Mouse (Mus musculus): ENCODE results near the gene Iqcb1. TPM values are rescaled to one million over a fixed set of nuclear protein-coding genes. Genes with fewer than 3 reads are reported as not detected.

Gene Iqcb1
- polyA plus RNA-seq, 1 experiment from 2014 or later = 66.2 TPM

DNA sequence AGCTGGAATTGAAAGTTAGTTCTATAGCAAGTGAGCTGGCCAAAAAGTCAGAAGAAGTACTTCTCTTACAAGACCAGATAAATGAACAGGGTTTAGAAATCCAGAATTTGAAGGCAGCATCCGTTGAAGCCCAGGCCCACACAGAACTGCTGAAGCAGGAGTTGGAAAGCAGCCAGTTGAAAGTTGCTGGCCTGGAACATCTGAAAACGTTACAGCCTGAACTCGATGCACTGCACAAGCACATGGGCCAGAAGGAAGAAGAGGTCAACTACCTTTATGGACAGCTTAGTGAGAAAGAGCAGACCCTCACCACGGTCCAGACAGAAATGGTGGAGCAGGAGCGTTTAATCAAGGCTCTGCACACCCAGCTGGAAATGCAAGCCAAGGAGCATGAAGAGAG lies 86.0 kb downstream of the Iqcb1 start:
- H3K9me3 ChIP-seq (ENCODE audit: control insufficient read depth, low read length) = no peaks in the 10 kb centered on the region
- DNase-seq (ENCODE audit: low spot score) (no peak), ATAC-seq (ENCODE audit: insufficient read depth, low FRiP score, low TSS enrichment) (no peak)
- WGBS = 92% methylated on average over 5 of the region's 5 CpGs
- H3K4me3 ChIP-seq (ENCODE audit: low read depth, low read length) = no peak overlapping the region
- H3K9ac ChIP-seq (ENCODE audit: low read length) = no peak overlapping the region
- H3K36me3 ChIP-seq (ENCODE audit: control insufficient read depth, insufficient read depth, low read length) = peaks cover 8% of the 10 kb centered on the region
- H3K27ac ChIP-seq (ENCODE audit: low read depth, low read length) = no peak overlapping the region
- no peaks in the 10 kb centered on the region for H3K27me3 ChIP-seq (ENCODE audit: control insufficient read depth, insufficient read depth, low read length)
- no peaks in the 10 kb centered on the region for H3K4me1 ChIP-seq (ENCODE audit: control insufficient read depth, insufficient read depth, low read length)
- no peak overlapping the region for H3K4me2 ChIP-seq (ENCODE audit: low read depth)

- H3K4me3 ChIP-seq (ENCODE audit: low read depth, low read length) = no peak overlapping the region
- no peak overlapping the region for H3K27ac ChIP-seq (ENCODE audit: low read depth, low read length)
- H3K9ac ChIP-seq (ENCODE audit: low read length) = no peak overlapping the region
- 93% methylated on average over 10 of the region's 10 CpGs for WGBS
- DNase-seq (ENCODE audit: low spot score) (no peak), ATAC-seq (ENCODE audit: insufficient read depth, low FRiP score, low TSS enrichment) (no peak)
- peaks cover 5% of the 10 kb centered on the region; the same call in 1 of the 2 replicates for H3K36me3 ChIP-seq (ENCODE audit: control insufficient read depth, insufficient read depth, low read length)
- no peaks in the 10 kb centered on the region for H3K27me3 ChIP-seq (ENCODE audit: control insufficient read depth, insufficient read depth, low read length)
- no peaks in the 10 kb centered on the region for H3K9me3 ChIP-seq (ENCODE audit: control insufficient read depth, low read length)
- no peaks in the 10 kb centered on the region for H3K4me1 ChIP-seq (ENCODE audit: control insufficient read depth, insufficient read depth, low read length)
- H3K4me2 ChIP-seq (ENCODE audit: low read depth) = no peak overlapping the region
Observed at GRCm38 (mm10) chr16:36918505-36918904, 90.3 kb downstream of the Iqcb1 start.

- Histone ChIP-seq H3K27me3 (ENCODE audit: control insufficient read depth, insufficient read depth, low read length) (no peaks in the 10 kb centered on the region), H3K27ac (ENCODE audit: low read depth, low read length) (no peak overlapping the region), H3K36me3 (ENCODE audit: control insufficient read depth, insufficient read depth, low read length) (peaks cover 5% of the 10 kb centered on the region; the same call in 1 of the 2 replicates), H3K9ac (ENCODE audit: low read length) (no peak overlapping the region), H3K9me3 (ENCODE audit: control insufficient read depth, low read length) (no peaks in the 10 kb centered on the region), H3K4me1 (ENCODE audit: control insufficient read depth, insufficient read depth, low read length) (no peaks in the 10 kb centered on the region), H3K4me3 (ENCODE audit: low read depth, low read length) (no peak overlapping the region), H3K4me2 (ENCODE audit: low read depth) (no peak overlapping the region)
- WGBS = 90% methylated on average over 3 of the region's 3 CpGs
- no peak for DNase-seq (ENCODE audit: low spot score)
- ATAC-seq (ENCODE audit: insufficient read depth, low FRiP score, low TSS enrichment) = no peak
Observed at GRCm38 (mm10) chr16:36920410-36920809, 92.2 kb downstream of the Iqcb1 start.

DNA sequence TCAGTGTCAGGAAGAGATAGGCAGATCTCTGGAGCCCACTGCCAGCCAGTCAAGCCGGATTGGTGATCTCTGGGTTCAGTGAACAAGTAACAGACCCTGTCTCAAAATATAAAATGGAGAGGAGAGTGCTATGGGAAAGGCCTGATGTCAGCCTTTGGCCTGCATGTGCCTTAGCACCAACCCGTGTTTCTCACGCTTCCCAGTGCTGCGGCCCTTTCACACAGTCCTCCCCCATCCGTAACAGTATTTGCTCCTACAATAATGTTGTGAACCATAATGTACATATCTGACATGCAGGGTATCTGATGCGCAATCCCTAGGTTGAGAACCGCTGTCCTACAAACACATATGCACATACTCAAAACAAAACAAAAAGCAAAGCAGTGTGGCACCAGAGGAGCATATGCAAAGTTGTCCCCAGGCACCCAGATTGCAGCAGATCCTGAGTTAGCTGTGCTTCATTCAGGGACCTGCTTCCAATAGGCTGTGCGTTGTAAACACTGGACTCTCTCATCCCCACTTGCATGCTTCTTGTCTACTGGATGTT lies 93.0 kb downstream of the Iqcb1 start:
- H3K4me2 ChIP-seq (ENCODE audit: low read depth) = no peak overlapping the region
- no peak overlapping the region for H3K4me3 ChIP-seq (ENCODE audit: low read depth, low read length)
- H3K36me3 ChIP-seq (ENCODE audit: control insufficient read depth, insufficient read depth, low read length) = peaks cover 8% of the 10 kb centered on the region; the same call in 1 of the 2 replicates
- no peaks in the 10 kb centered on the region for H3K4me1 ChIP-seq (ENCODE audit: control insufficient read depth, insufficient read depth, low read length)
- H3K27ac ChIP-seq (ENCODE audit: low read depth, low read length) = no peak overlapping the region
- no peak for ATAC-seq (ENCODE audit: insufficient read depth, low FRiP score, low TSS enrichment)
- 92% methylated on average over 8 of the region's 8 CpGs for WGBS
- no peaks in the 10 kb centered on the region for H3K27me3 ChIP-seq (ENCODE audit: control insufficient read depth, insufficient read depth, low read length)
- no peaks in the 10 kb centered on the region for H3K9me3 ChIP-seq (ENCODE audit: control insufficient read depth, low read length)
- H3K9ac ChIP-seq (ENCODE audit: low read length) = no peak overlapping the region
- no peak for DNase-seq (ENCODE audit: low spot score)

DNA sequence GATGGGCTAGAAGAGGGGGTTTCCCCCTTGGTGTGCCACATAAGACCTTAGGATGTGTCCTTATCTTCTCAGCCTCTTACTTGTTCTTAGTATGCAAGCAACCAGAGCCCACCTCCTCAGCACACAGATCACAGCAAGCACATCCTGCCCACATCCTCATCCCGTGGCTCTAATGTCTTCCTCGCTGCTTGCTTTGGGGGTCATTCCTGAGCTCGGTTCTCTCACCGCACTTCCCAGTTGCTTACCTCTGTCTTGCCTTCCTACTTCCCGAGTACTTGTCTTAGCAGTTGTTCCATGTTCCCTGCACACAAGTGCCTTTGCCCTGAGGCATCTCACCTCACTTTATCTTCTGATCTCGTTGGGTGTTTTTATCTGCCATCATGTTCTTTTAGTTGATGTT lies 93.8 kb downstream of the Iqcb1 start:
- WGBS = 92% methylated on average over 6 of the region's 6 CpGs
- H3K36me3 ChIP-seq (ENCODE audit: control insufficient read depth, insufficient read depth, low read length) = peaks cover 8% of the 10 kb centered on the region; the same call in 1 of the 2 replicates

More for the DNA sequence above, 93.8 kb downstream of the Iqcb1 start:
- Histone ChIP-seq H3K4me2 (ENCODE audit: low read depth) (no peak overlapping the region), H3K27me3 (ENCODE audit: control insufficient read depth, insufficient read depth, low read length) (no peaks in the 10 kb centered on the region), H3K9me3 (ENCODE audit: control insufficient read depth, low read length) (no peaks in the 10 kb centered on the region), H3K4me1 (ENCODE audit: control insufficient read depth, insufficient read depth, low read length) (no peaks in the 10 kb centered on the region), H3K4me3 (ENCODE audit: low read depth, low read length) (no peak overlapping the region), H3K9ac (ENCODE audit: low read length) (no peak overlapping the region), H3K27ac (ENCODE audit: low read depth, low read length) (no peak overlapping the region)
- ATAC-seq (ENCODE audit: insufficient read depth, low FRiP score, low TSS enrichment) (no peak), DNase-seq (ENCODE audit: low spot score) (no peak)

Small RNAs within 50 kb of the gene (microRNA-seq; reads per million reads assigned to microRNA genes)
- gene Gm22617 = not detected

Other genes with a start within 250 kb of the Iqcb1 start
- 0.78 and 0.92 TPM in 2 replicates for gene Cd86, start 162.3 kb upstream of the Iqcb1 start, polyA plus RNA-seq (2014; fragmentation: Nextera tagmentation; extraction: Ambion mirVana)
- 0.11 TPM in 1 of 2 replicates, not detected in the other for gene Ildr1, start 134.4 kb upstream of the Iqcb1 start, polyA plus RNA-seq (2014; fragmentation: Nextera tagmentation; extraction: Ambion mirVana)
- gene Slc15a2, start 43.4 kb upstream of the Iqcb1 start, polyA plus RNA-seq (2014; fragmentation: Nextera tagmentation; extraction: Ambion mirVana) = 2.6 and 3.7 TPM in 2 replicates
- gene Eaf2, start 46.6 kb downstream of the Iqcb1 start, polyA plus RNA-seq (2014; fragmentation: Nextera tagmentation; extraction: Ambion mirVana) = 0.76 and 1.2 TPM in 2 replicates
- gene Golgb1, start 46.8 kb downstream of the Iqcb1 start, polyA plus RNA-seq (2014; fragmentation: Nextera tagmentation; extraction: Ambion mirVana) = 74.2 and 79.3 TPM in 2 replicates
- gene Hcls1, start 106.6 kb downstream of the Iqcb1 start, polyA plus RNA-seq (2014; fragmentation: Nextera tagmentation; extraction: Ambion mirVana) = 1.0 and 1.2 TPM in 2 replicates
- gene Fbxo40, start 162.1 kb downstream of the Iqcb1 start, polyA plus RNA-seq (2014; fragmentation: Nextera tagmentation; extraction: Ambion mirVana) = 0.29 TPM in 1 of 2 replicates, not detected in the other
- 9.7 and 10.4 TPM in 2 replicates for gene Polq, start 183.4 kb downstream of the Iqcb1 start, polyA plus RNA-seq (2014; fragmentation: Nextera tagmentation; extraction: Ambion mirVana)

Data from neural tube, embryonic 11.5 days (tissue).